Mouse (Mus musculus) mesoderm, embryonic 11.5 days (tissue): ENCODE data around the gene Rasa3.
A peak's percentile ranks its signal among the peaks of the same experiment; 100 is the strongest.

ENCODE experiments used
- DNase-seq: peaks from one replicate; pipeline ENCODE4 v3.0.0-alpha.2; 2012; ENCODE audit warnings: low read depth, low spot score

Rasa3 gene

GRCm38 (mm10) chr8:13649154-13649515 is 28.3 kb downstream of the Rasa3 start:
- DNase-seq = no peak

- DNase-seq = peak; percentile 51
Observed at GRCm38 (mm10) chr8:13648377-13649153, 28.8 kb downstream of the Rasa3 start.

GRCm38 (mm10) chr8:13647591-13647990 is 29.8 kb downstream of the Rasa3 start:
- no peak for DNase-seq

GRCm38 (mm10) chr8:13644932-13645676 is 32.3 kb downstream of the Rasa3 start:
- DNase-seq = no peak

GRCm38 (mm10) chr8:13644155-13644554 is 33.2 kb downstream of the Rasa3 start:
- peak; percentile 45 for DNase-seq

- DNase-seq = peak; percentile 34
Observed at GRCm38 (mm10) chr8:13642659-13643181, 34.7 kb downstream of the Rasa3 start.

GRCm38 (mm10) chr8:13641206-13641605 is 36.2 kb downstream of the Rasa3 start:
- DNase-seq = no peak

GRCm38 (mm10) chr8:13640452-13640883 is 36.9 kb downstream of the Rasa3 start:
- no peak for DNase-seq

- DNase-seq = no peak
Observed at GRCm38 (mm10) chr8:13633107-13633506, 44.3 kb downstream of the Rasa3 start.

GRCm38 (mm10) chr8:13632309-13632708 is 45.1 kb downstream of the Rasa3 start:
- no peak for DNase-seq

GRCm38 (mm10) chr8:13630754-13631153 is 46.6 kb downstream of the Rasa3 start:
- no peak for DNase-seq

GRCm38 (mm10) chr8:13630171-13630570 is 47.2 kb downstream of the Rasa3 start:
- no peak for DNase-seq

- DNase-seq = no peak
Observed at GRCm38 (mm10) chr8:13629351-13630090, 47.9 kb downstream of the Rasa3 start.

- DNase-seq = no peak
Observed at GRCm38 (mm10) chr8:13628067-13628466, 49.3 kb downstream of the Rasa3 start.

- no peak for DNase-seq
Observed at GRCm38 (mm10) chr8:13627591-13627990, 49.8 kb downstream of the Rasa3 start.

- DNase-seq = no peak
Observed at GRCm38 (mm10) chr8:13626114-13626513, 51.3 kb downstream of the Rasa3 start.

GRCm38 (mm10) chr8:13625281-13625970 is 52.0 kb downstream of the Rasa3 start:
- DNase-seq = no peak

GRCm38 (mm10) chr8:13624863-13625262 is 52.5 kb downstream of the Rasa3 start:
- peak; percentile 39 for DNase-seq

GRCm38 (mm10) chr8:13623911-13624421 is 53.4 kb downstream of the Rasa3 start:
- peak; percentile 13 for DNase-seq

GRCm38 (mm10) chr8:13623038-13623750 is 54.2 kb downstream of the Rasa3 start:
- peak; percentile 47 for DNase-seq
